Mouse (Mus musculus) regulatory T cell (primary cell): ENCODE measurements around the gene Hspa12a.

Source experiments
- in situ Hi-C: fragments of 300-600 bp; cut with MboI, MseI; formaldehyde crosslinking; loops from one replicate; pipeline ENCODE4 v1.15.1; 2025; ENCODE audit warnings: high pct_unique_total_duplicates

The Hspa12a gene

GRCm38 (mm10) chr19:58910941-58911368 lies 32.5 kb downstream of the Hspa12a start:
- in situ Hi-C loops = no loop called here

GRCm38 (mm10) chr19:58908018-58908417 lies 35.4 kb downstream of the Hspa12a start:
- in situ Hi-C loops = no loop called here

- in situ Hi-C loops = no loop called here
Observed at GRCm38 (mm10) chr19:58906685-58907084, 36.8 kb downstream of the Hspa12a start.

DNA sequence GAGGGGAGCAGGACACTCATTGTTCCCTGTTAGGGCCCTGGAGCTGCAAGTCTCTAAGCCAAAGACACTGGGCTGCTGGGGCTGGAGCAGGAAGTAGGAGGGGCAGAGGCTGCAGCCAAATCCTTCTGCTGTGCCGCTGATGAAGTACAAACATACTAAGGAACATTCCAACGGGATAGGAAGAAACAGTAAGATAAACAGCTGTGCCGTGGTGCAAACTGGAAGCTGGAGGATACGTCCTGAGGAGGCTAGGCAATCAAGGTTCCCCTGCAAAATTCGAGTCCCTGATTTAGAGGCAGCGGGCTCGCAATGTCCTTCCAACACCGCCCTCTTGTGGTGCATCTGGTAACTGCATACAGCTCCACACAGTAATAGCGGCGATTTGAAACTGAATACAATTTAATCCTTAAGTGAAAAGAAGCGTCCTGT lies 39.5 kb downstream of the Hspa12a start:
- in situ Hi-C loops = loop anchor here (5.0 kb wide), 1 partner anchor 102 kb away; no protein-coding TSS in a partner anchor

DNA sequence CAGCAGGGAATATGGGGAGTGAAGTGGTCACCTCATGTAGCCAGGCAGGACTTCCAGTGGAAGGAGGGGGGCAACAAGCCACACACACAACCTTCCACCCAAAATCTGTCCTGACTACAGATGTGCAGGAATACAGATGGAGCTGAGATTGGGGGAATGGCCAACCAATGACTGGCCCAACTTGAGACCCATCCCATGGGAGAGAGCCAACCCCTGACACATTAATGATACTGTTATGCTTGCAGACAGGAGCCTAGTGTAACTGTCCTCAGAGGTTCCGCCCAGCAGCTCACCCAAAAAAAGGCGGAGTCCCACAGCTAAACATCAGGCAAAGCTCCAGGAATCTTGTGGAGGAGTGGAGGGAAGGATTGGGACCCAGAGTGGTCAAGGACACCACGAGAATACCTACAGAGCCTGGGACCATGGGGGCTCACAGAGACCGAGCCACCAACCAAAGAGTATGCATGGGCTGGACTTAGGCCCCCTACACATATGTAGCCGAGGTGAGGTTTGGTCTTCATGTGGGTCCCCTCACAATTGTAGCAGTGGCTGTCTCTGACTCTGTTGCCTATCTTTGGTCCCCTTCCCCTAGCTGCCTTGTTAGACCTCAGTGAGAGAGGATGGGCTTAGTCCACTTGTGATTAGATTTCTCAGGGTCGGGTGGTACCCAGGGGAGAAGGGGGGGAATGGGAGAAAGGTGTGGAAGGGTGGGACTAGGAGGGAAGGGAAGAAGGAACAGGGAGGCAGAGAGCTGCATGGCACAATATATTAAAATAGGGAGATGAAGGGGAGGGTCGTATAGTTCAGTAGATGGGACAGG lies 40.2 kb downstream of the Hspa12a start:
- in situ Hi-C loops = loop anchor here (5.0 kb wide), 1 partner anchor 101 kb away; no protein-coding TSS in a partner anchor

DNA sequence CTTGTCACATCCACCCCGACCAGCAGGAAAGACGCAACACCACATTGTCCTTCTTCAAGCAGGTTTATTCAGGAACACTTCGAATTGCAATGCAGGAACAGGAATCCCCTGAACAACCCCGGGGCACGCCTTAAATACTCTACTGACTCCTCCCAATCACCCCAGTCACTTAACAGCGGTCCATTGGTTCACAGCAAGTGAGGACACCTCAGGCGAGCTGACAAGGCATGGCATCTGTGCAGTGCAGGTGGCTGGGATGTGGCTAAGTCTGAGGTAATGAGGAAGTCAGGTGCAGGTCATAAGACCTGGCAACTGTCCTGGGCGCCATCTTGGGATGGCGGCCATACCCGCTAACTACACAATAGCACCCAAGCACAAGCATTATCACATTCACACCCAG lies 43.0 kb downstream of the Hspa12a start:
- in situ Hi-C loops = loop anchor here (5.0 kb wide), 1 partner anchor 98 kb away; no protein-coding TSS in a partner anchor

GRCm38 (mm10) chr19:58896216-58896615 lies 47.2 kb downstream of the Hspa12a start:
- in situ Hi-C loops = no loop called here

DNA sequence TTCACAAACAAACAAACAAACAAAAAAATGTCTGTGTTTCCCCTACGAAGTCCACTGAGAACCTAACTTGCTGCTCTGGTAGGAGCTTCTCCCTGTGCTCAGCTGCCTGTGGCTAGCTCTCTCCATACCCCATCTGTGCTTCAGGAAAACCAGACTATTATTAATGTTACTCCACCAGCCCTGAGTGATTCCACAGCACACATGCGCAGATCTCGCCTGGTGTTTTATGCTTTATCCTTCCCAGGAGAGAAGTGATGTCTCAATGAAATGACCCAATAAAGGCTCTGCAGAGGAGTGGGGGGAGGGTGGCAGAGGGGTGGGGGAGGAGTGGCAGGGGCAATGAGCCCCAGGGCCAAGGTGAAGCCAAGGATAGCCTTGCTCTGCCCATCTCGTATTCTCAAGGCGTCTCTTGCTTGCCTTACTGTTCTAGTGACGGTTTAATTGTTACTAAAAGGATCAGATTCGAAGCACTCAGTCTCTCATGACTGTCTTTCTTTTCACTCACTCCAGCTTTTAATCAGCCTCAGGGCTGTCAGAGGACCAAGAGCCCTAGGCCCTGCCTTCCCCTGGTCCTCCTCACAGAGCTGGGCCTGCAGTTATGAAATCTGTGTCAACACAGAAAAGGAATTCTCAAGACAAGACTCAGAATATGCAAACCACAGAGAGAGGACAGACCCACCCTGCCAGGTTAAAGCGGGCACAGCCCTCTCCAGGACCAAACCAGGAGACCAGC lies 54.0 kb downstream of the Hspa12a start:
- in situ Hi-C loops = no loop called here

GRCm38 (mm10) chr19:58886467-58886866 lies 57.0 kb downstream of the Hspa12a start:
- in situ Hi-C loops = no loop called here

DNA sequence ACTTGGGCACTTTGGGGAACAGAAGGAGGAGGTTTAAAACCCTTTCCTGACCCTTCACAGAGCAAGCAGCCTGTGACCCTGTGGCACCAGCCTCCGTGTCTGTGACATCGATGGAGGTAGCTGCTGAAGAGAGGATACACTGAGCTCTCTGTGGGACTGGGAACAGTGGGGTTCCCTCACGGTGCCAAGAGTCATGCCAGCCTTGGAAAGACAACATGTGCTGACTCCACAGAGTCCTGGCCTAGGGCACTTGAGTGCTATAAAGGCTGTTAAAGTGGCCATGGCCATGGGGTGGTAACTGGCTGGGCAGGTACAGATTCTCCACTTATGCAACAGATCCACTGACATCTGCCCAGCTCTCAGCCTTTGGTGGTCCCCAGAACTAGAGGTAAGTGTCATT lies 60.0 kb downstream of the Hspa12a start:
- in situ Hi-C loops = no loop called here

- in situ Hi-C loops = no loop called here
Observed at GRCm38 (mm10) chr19:58882336-58882735, 61.1 kb downstream of the Hspa12a start.

DNA sequence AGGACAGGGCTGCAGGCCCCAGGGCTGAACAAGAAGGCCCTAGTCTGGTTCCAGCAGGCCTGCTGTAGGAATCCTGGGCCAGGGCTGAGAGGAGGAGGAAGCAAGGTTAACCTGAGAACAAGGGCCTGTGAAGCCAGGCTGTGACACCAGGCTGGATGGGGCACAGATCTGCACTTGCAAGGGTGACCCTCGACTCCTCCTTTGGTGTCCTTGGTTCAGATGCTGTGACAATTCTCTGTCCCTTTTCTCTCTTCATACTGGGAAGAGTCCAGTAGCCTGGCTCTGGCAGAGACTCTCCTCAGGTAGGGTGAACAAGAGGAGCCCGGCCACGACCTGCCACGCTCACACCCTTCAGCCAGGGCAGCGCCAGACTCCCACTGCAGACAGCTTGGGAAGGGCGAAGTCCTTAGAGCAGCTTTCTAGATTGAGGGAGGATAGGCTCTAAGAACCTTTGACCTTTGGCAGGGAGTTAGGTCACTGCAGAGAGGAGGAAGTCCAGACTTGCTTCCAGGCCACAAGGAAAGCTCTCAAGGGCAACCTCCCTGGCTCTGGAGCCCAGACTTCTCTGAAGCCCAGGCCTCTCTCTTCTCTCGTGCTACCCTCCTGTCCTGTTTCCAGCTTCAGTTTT lies 64.0 kb downstream of the Hspa12a start:
- in situ Hi-C loops = no loop called here

GRCm38 (mm10) chr19:58878560-58878959 lies 64.9 kb downstream of the Hspa12a start:
- in situ Hi-C loops = no loop called here

DNA sequence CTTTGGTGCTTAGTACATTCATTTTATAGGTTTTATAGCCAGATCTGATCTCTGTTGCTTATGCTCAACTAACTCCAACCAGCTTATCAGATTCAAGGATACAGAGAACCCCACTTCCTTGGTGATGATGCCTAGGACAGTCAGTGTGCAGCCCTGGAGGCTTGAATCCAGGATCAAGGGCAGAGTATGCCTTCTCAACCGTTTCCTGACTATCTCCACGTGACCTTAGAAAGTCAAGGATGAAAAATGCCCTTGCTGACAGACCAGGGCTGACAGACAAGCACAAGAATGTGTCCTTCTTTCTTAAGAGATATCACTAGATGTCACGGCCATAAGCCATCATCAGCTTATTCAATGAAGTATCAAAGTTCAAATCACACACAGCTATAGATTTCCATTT lies 69.9 kb downstream of the Hspa12a start:
- in situ Hi-C loops = no loop called here

- in situ Hi-C loops = no loop called here
Observed at GRCm38 (mm10) chr19:58872381-58873259, 70.8 kb downstream of the Hspa12a start.

DNA sequence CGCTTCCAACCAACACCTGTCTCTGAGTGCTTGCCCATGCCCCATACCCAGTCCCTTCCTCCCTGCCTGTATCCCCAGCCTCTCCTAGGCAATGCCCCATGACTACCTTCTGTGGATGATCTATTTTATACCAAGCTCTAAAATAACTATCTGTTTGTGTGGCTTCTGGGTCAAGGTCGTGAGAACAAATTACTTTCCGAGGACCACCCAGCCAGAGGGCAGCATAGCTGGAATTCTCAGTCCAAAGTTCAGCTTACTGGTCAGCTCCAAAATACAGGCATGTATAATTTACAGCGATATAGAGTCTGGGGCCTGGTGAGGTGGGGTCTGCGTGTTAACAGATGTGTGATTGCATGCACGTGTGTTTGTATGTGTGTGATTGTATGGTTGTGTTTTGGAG lies 71.6 kb downstream of the Hspa12a start:
- in situ Hi-C loops = no loop called here

- in situ Hi-C loops = no loop called here
Observed at GRCm38 (mm10) chr19:58866651-58867050, 76.8 kb downstream of the Hspa12a start.

GRCm38 (mm10) chr19:58865224-58865623 lies 78.2 kb downstream of the Hspa12a start:
- in situ Hi-C loops = no loop called here

DNA sequence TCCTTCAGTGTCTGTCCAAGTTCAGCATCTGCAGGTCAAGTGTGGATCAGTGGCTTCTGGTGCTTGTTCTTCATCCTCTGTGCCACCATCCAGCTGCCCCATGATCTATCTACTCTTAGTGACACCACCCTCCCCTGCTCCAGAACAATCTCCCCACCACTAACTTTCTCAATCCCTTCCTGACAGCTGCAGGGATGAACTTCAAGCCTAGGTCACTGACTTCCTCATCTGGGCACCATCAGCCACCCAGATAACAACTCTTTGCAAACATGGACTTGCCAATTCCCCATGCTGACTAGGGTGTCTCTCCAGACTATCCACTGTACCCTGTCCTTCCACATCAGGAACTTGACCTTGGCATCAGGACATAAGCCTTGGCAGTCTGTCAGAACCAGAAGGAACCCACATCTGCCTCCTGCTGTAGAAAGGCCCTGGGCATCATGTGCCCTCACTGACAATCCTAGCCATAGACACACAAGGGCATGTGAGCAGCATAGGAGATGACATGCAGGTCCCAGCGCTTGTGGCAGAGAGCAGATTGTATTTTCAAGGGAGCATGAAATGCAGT lies 79.4 kb downstream of the Hspa12a start:
- in situ Hi-C loops = no loop called here

DNA sequence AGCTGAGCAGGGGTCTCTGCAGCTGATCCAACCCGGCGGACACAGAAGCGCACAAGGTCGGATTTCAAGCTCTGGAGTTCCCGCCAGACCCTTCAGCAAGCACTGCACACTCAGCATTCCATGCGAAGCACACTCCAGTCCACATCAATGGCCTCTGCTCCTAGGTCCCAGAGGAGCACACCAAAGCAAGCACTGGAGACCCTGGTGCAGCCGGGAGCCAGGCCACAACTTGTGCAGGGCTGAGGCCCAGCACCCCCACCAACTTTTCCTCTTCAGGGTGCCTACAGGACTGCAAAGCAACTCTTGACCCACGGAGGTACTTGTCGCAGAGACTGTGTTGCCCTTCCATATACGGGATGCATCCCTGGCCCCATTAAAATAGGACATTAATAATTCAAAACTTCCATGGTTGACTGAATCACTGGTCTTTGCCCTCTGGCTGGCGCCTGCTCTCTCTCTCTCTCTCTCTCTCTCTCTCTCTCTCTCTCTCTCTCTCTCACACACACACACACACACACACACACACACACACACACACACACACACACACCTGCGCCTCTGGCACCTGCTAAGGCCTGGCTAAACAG lies 82.2 kb downstream of the Hspa12a start:
- in situ Hi-C loops = no loop called here
